Mouse (Mus musculus) kidney, embryonic 15.5 days (tissue): ENCODE results near the gene Olfr1053. TPM values are rescaled to one million over a fixed set of nuclear protein-coding genes. Genes with fewer than 3 reads are reported as not detected.
"Not testable (repeated sequence)": the region's sequence is repeated elsewhere in the genome, so short reads cannot be mapped to it uniquely, and the experiment has no call there.

Experiments used
- ATAC-seq: fragments of 200-750 bp; cut with Nextera tagmentation; replicated peaks from 2 replicates; pipeline ENCODE4 v1.8.0; 2017; ENCODE audit warnings: moderate TSS enrichment; ENCODE audit not compliant: low FRiP score
- H3K27ac ChIP-seq: fragments of 300-500 bp; sonication (generic); 2 replicates; pipeline ENCODE4 v1.5.1; 2015; ENCODE audit warnings: mild to moderate bottlenecking, inconsistent platforms
- H3K27me3 ChIP-seq: fragments of 300-500 bp; sonication (generic); 2 replicates; pipeline ENCODE4 v1.6.1; 2015; ENCODE audit warnings: inconsistent platforms
- H3K36me3 ChIP-seq: fragments of 300-500 bp; sonication (generic); 2 replicates; pipeline ENCODE4 v1.6.1; 2015; ENCODE audit warnings: inconsistent platforms
- H3K4me1 ChIP-seq: fragments of 300-500 bp; sonication (generic); 2 replicates; pipeline ENCODE4 v1.6.1; 2015; ENCODE audit warnings: inconsistent platforms
- H3K4me2 ChIP-seq: fragments of 300-500 bp; sonication (generic); 2 replicates; pipeline ENCODE4 v1.6.1; 2015; ENCODE audit warnings: moderate library complexity, mild to moderate bottlenecking, inconsistent platforms
- H3K4me3 ChIP-seq: fragments of 300-500 bp; sonication (generic); replicated peaks from 2 replicates; pipeline ENCODE4 v1.5.1; 2015; ENCODE audit warnings: mild to moderate bottlenecking, inconsistent platforms
- H3K9ac ChIP-seq: fragments of 300-500 bp; sonication (generic); 2 replicates; pipeline ENCODE4 v1.6.1; 2015; ENCODE audit warnings: mild to moderate bottlenecking, inconsistent platforms
- H3K9me3 ChIP-seq: fragments of 300-500 bp; sonication (generic); replicated peaks from 2 replicates; pipeline ENCODE4 v1.6.1; 2016; ENCODE audit warnings: inconsistent platforms
- WGBS: fragments of 180-500 bp; shearing (Covaris S2); methylation state at CpG from one replicate; pipeline ENCODE4 v1.1.7; 2015; ENCODE audit warnings: mixed read lengths; 5-methylcytosine and 5-hydroxymethylcytosine counted together
- polyA plus RNA-seq: library from polyadenylated mRNA; unstranded; fragments of >200 nt; fragmentation: Nextera tagmentation; extraction: Ambion mirVana; gene quantifications from 2 replicates; pipeline ENCODE4 v1.2.1, GENCODE M21; 2015

Olfr1053 gene
- not detected in 2 replicates for polyA plus RNA-seq

GRCm38 (mm10) chr2:86315184-86315583, at the start of gene Olfr1053:
Gene Olfr1053 (minus strand): TSS chr2:86315284.
- no peaks in the 10 kb centered on the region for H3K27me3 ChIP-seq
- no peak within 1 kb of the TSS for H3K27ac ChIP-seq
- H3K9ac ChIP-seq = no peak within 1 kb of the TSS
- WGBS = 70% methylated on average over 3 of the region's 3 CpGs
- H3K9me3 ChIP-seq = no peaks in the 10 kb centered on the region
- ATAC-seq = no peak
- H3K4me1 ChIP-seq = no peaks in the 10 kb centered on the region
- no peak within 1 kb of the TSS for H3K4me2 ChIP-seq
- H3K4me3 ChIP-seq = no peak within 1 kb of the TSS
- H3K36me3 ChIP-seq = no peaks in the 10 kb centered on the region

GRCm38 (mm10) chr2:86362369-86362768, 47.3 kb upstream of the Olfr1053 start, which contains the start of gene Olfr1056:
Gene Olfr1056 (minus strand): TSS chr2:86362469.
- Histone ChIP-seq H3K9ac (no peak within 1 kb of the TSS), H3K4me1 (no peaks in the 10 kb centered on the region), H3K4me2 (no peak within 1 kb of the TSS), H3K4me3 (no peak within 1 kb of the TSS), H3K27ac (no peak within 1 kb of the TSS), H3K27me3 (no peaks in the 10 kb centered on the region), H3K36me3 (no peaks in the 10 kb centered on the region), H3K9me3 (no peaks in the 10 kb centered on the region)
- no peak for ATAC-seq

- not testable (repeated sequence) for H3K27me3 ChIP-seq, H3K4me3 ChIP-seq, H3K9ac ChIP-seq, H3K36me3 ChIP-seq, H3K9me3 ChIP-seq, H3K27ac ChIP-seq, ATAC-seq, H3K4me1 ChIP-seq, H3K4me2 ChIP-seq
- WGBS = 93% methylated on average over 1 of the region's 1 CpGs
Measured at GRCm38 (mm10) chr2:86351751-86352150, 36.7 kb upstream of the Olfr1053 start.

- Histone ChIP-seq H3K4me3 (no peak within 1 kb of the TSS), H3K9ac (no peak within 1 kb of the TSS), H3K27ac (no peak within 1 kb of the TSS), H3K9me3 (no peaks in the 10 kb centered on the region), H3K27me3 (no peaks in the 10 kb centered on the region), H3K4me1 (no peaks in the 10 kb centered on the region), H3K4me2 (no peak within 1 kb of the TSS), H3K36me3 (no peaks in the 10 kb centered on the region)
- ATAC-seq = no peak
- 83% methylated on average over 5 of the region's 5 CpGs for WGBS
Measured at GRCm38 (mm10) chr2:86350184-86350583, 35.1 kb upstream of the Olfr1053 start, which contains the start of gene Olfr1055. Gene Olfr1055 (minus strand): TSS chr2:86350284.

GRCm38 (mm10) chr2:86335333-86335732, 20.2 kb upstream of the Olfr1053 start, which contains the start of gene Olfr1054:
Gene Olfr1054 (minus strand): TSS chr2:86335433.
- ATAC-seq = no peak
- no peaks in the 10 kb centered on the region for H3K27me3 ChIP-seq
- H3K4me1 ChIP-seq = no peaks in the 10 kb centered on the region
- WGBS = 81% methylated on average over 3 of the region's 3 CpGs
- H3K9me3 ChIP-seq = no peaks in the 10 kb centered on the region
- H3K4me2 ChIP-seq = no peak within 1 kb of the TSS
- H3K9ac ChIP-seq = no peak within 1 kb of the TSS
- H3K4me3 ChIP-seq = no peak within 1 kb of the TSS
- no peak within 1 kb of the TSS for H3K27ac ChIP-seq
- H3K36me3 ChIP-seq = no peaks in the 10 kb centered on the region

GRCm38 (mm10) chr2:86292155-86292554, 22.9 kb downstream of the Olfr1053 start, which contains the start of gene Olfr1052:
Gene Olfr1052 (plus strand): TSS chr2:86292455.
- Histone ChIP-seq H3K4me1 (no peaks in the 10 kb centered on the region), H3K9me3 (no peaks in the 10 kb centered on the region), H3K27ac (no peak within 1 kb of the TSS), H3K27me3 (no peaks in the 10 kb centered on the region), H3K9ac (no peak within 1 kb of the TSS), H3K4me3 (no peak within 1 kb of the TSS), H3K36me3 (no peaks in the 10 kb centered on the region), H3K4me2 (no peak within 1 kb of the TSS)
- no peak for ATAC-seq

GRCm38 (mm10) chr2:86278988-86279387, 36.1 kb downstream of the Olfr1053 start, which contains the start of gene Olfr1051:
Gene Olfr1051 (minus strand): TSS chr2:86279088.
- not testable (repeated sequence) for H3K4me1 ChIP-seq, H3K4me2 ChIP-seq, ATAC-seq, H3K27ac ChIP-seq, H3K9ac ChIP-seq, H3K36me3 ChIP-seq, H3K27me3 ChIP-seq, H3K4me3 ChIP-seq, H3K9me3 ChIP-seq

Other genes with a start within 250 kb of the Olfr1053 start
- gene Olfr1036, start 241.3 kb downstream of the Olfr1053 start, polyA plus RNA-seq = not detected in 2 replicates
- not detected in 2 replicates for gene Olfr1037, start 227.9 kb downstream of the Olfr1053 start, polyA plus RNA-seq
- gene Olfr1039, start 179.4 kb downstream of the Olfr1053 start, polyA plus RNA-seq = not detected in 2 replicates
- not detected in 2 replicates for gene Olfr1040, start 168.6 kb downstream of the Olfr1053 start, polyA plus RNA-seq
- not detected in 2 replicates for gene Olfr1042, start 153.4 kb downstream of the Olfr1053 start, polyA plus RNA-seq
- gene Olfr1043, start 147.8 kb downstream of the Olfr1053 start, polyA plus RNA-seq = not detected in 2 replicates
- gene Olfr1044, start 137.5 kb downstream of the Olfr1053 start, polyA plus RNA-seq = not detected in 2 replicates
- gene Olfr52, start 129.6 kb downstream of the Olfr1053 start, polyA plus RNA-seq = not detected in 2 replicates
- not detected in 2 replicates for gene Olfr1045, start 112.3 kb downstream of the Olfr1053 start, polyA plus RNA-seq
- gene Olfr1046, start 96.0 kb downstream of the Olfr1053 start, polyA plus RNA-seq = not detected in 2 replicates
- gene Olfr1047, start 83.9 kb downstream of the Olfr1053 start, polyA plus RNA-seq = not detected in 2 replicates
- gene Olfr1048, start 75.0 kb downstream of the Olfr1053 start, polyA plus RNA-seq = not detected in 2 replicates
- gene Olfr1049, start 57.0 kb downstream of the Olfr1053 start, polyA plus RNA-seq = not detected in 2 replicates
- not detected in 2 replicates for gene Olfr1051, start 36.2 kb downstream of the Olfr1053 start, polyA plus RNA-seq
- not detected in 2 replicates for gene Olfr1052, start 22.8 kb downstream of the Olfr1053 start, polyA plus RNA-seq
- gene Olfr1054, start 20.1 kb upstream of the Olfr1053 start, polyA plus RNA-seq = not detected in 2 replicates
- not detected in 2 replicates for gene Olfr1055, start 35.0 kb upstream of the Olfr1053 start, polyA plus RNA-seq
- gene Olfr1056, start 47.2 kb upstream of the Olfr1053 start, polyA plus RNA-seq = not detected in 2 replicates
- not detected in 2 replicates for gene Olfr1057, start 63.1 kb upstream of the Olfr1053 start, polyA plus RNA-seq
- not detected in 2 replicates for gene Olfr1058, start 73.3 kb upstream of the Olfr1053 start, polyA plus RNA-seq
- not detected in 2 replicates for gene Olfr1061, start 98.8 kb upstream of the Olfr1053 start, polyA plus RNA-seq
- gene Olfr1062, start 111.5 kb upstream of the Olfr1053 start, polyA plus RNA-seq = not detected in 2 replicates
- not detected in 2 replicates for gene Olfr1065, start 135.3 kb upstream of the Olfr1053 start, polyA plus RNA-seq
- gene Olfr1066, start 141.0 kb upstream of the Olfr1053 start, polyA plus RNA-seq = not detected in 2 replicates
- gene Olfr228, start 172.1 kb upstream of the Olfr1053 start, polyA plus RNA-seq = not detected in 2 replicates
- not detected in 2 replicates for gene Olfr1076, start 193.2 kb upstream of the Olfr1053 start, polyA plus RNA-seq
- gene Olfr1079, start 227.2 kb upstream of the Olfr1053 start, polyA plus RNA-seq = not detected in 2 replicates
- gene Olfr1080, start 243.0 kb upstream of the Olfr1053 start, polyA plus RNA-seq = not detected in 2 replicates